Mouse (Mus musculus) WW6 (cell line): Measurements from ENCODE around the gene Vav3.

Experiments
- DNase-seq: peaks from one replicate; pipeline ENCODE4 v3.0.0-alpha.2; 2013; ENCODE audit warnings: low read depth, low spot score

The Vav3 gene

DNA sequence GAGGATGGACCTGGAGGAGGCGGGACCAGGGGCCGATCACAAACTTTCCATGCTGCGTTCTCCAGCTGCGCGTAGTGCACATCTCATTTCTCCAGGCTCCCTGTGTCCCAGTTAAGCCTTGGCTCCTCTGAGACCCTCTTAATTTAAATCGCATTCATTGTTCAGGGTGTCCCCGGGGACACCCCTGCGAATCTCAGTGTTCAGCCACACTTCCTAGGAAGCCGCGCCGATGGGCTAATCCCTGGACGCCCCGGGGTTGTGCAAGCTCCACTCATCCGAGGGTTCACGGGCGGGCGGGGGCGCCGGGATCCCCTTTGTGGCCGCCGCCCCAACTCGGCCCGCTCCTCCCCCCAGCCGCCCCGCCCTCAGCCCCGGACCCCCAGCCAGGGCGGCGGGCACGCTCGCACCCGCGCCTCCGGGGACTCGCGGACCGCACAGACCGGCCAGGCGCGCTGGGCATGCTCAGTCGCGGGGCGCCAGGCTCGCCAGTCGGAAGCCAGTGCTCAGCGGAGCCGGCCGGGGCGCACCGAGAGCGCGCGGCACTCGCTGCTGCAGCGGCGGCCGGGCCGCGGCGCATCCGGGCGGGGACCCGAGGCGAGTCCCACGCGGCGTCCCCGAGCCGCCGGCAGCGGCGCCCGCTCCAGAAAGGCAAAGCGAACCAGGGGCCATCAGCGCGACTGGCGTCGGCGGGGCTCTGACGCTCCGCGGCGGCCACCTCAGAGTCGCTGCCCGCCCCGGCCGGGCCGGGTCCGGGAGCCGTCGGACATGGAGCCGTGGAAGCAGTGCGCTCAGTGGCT, at the start of gene Vav3:
Gene Vav3 (plus strand): TSS at position 380 of the 797 bp plus-strand sequence.
- no peak for DNase-seq

GRCm38 (mm10) chr3:109298857-109299256, 41.6 kb upstream of the Vav3 start:
- DNase-seq, result no peak

DNA sequence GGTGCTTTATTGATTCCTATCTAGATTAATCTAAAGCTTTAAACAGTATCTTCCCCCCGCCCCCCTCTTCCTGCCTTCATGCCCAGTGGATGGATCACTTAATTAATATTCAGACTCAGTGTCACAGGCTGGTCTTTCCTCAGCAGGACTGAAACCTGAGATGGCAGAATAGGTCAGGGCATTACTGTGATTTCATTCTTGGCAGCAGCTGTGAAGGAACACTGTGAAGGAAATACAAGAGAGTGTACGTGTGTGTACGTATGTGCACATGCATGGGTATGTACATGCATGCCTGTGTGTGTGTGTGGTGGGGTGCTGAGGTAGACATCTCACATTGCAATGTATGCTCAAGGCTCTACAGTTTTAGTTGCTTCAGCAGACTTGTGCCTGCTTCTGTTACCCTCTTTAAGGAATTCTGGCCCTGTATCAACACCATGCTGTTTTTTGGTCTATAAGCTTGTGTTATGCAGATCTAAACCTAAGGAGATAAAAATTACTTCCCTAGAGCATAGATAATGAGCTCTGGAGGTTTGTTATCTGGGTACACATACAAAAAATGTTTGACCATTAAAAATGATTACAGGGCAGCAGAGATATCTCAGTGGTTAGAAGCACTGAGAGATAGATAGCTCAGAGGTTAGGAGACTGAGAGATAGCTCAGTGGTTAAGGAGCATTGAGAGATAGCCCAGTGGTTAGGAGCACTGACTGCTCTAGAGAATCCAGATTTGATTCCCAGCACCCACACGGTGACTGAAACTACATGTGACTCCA, 41.0 kb upstream of the Vav3 start:
- no peak for DNase-seq

- DNase-seq, result no peak
Observed at GRCm38 (mm10) chr3:109302059-109302458, 38.4 kb upstream of the Vav3 start.

DNA sequence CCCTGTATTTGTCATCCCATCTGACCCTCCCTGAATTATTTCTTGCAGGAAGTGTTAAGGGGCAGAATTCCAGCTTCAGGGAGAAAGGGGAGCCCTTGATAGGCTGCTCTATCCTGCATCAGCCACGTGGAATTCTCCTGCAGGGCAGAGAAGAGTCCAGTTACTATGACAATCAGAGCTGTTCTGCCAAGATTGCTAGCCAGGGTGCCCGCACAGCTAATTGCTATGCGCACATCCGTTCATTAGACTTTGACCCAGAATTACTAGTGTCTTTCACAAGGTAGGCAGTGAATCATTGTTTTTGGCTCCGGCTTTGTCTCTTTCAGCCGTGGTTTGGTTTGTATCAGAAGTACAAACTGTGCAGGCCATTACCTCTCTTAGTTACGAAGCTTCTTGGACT, 33.0 kb upstream of the Vav3 start:
- no peak for DNase-seq

DNA sequence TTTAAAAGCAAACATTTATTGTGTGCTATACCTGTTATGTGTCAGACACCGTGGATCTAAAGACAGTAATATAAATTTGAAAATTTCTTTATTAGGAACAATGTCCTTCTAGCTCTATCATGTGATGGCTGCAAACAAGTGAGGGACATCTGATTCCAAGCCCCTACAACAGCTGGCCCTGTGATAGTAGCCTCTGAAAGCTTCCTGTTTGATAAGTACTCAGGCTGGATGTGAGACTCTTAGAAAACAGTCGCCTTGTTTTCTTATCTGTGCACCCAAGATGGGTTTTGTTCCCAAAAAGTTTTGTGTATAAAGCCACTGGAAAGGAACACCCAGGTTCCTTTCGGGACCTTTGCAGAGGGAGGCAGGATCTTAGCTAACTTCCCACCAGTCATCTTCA, 32.0 kb upstream of the Vav3 start:
- DNase-seq, result no peak

DNA sequence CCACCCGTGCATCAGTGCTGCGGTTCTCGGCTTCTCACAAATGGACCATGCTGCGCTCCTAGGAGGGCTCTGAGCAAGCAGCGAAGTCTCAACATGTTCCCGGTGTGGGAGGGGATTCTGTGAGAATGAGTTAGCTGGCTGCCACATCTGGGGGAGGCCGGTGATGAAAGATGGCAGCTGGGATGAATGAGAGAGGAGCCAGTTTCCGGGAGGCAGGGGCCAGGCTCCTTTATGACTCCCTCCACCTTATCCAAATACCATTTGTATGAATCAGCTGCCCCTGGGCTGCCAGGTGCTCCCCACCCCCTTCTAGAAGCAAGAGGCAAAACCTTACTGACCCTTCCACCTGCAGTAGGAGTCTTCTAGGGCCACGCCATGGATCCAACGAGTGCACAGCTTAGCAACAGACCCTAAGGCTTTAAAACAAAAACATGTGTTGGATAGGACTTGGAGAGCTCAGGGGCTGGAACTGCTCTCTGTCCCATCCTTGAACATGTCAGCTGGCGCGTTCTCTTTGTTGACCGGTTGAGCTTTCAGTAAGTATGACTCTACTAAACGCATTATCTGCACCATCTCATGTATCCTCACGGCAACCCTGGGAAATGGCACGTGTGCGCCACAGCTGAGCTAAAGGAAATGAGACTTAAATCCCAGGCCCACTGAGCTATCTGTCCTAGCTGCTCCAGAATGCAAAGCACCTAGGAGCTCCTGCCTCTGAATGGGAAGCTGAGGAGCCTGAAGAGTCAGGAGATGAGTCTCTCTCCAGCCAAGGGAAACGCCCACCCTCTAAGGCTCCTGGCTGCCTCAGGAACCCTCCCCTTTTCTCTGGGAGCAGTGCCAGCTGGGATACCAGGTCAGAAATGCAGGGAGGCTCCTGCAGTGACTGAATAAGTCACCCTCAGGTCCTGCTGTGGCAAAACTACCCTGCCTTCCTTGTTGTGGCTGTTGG, 30.9 kb upstream of the Vav3 start:
- no peak for DNase-seq

- DNase-seq, result no peak
Observed at GRCm38 (mm10) chr3:109311172-109311824, 29.2 kb upstream of the Vav3 start.

DNA sequence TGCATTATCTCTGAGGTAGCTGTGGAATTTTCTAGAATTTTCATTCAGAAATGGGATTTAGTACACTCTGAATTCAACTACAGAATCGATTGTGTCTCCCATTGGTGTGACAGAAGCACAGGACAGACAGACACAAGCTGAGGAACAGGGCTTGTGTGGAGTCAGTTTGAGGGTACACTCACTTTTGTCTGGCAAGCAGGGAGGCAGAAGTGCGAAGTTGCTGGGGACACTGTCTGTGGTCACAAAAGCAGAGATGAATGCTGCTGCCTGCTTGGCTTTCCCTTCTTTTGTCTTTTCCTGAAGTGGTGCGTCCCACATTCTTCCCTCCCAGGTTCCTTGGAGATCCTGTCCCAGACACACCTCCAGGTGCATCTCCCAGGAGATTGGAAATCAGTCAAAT, 28.6 kb upstream of the Vav3 start:
- no peak for DNase-seq

GRCm38 (mm10) chr3:109313501-109313900, 27.0 kb upstream of the Vav3 start:
- DNase-seq, result no peak

DNA sequence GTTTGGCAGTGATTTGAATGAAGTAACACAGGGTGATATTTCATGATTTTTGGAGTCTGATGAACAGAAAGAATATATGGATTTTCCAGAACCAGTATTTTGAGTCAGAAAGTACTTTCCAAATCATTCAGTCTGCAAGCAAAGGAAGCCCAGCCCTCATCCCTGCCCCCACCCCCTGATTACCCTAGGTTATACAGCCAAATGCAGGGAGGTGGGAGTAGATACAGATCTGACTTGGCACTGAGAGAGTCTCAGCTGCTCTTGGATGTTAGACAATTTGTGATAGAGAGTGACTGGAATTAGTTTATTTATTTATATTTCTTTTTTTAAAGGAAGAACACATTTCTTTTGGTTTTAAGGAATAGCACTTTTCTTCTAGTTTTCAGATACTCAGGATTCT, 18.2 kb upstream of the Vav3 start:
- no peak for DNase-seq

GRCm38 (mm10) chr3:109323447-109324300, 16.8 kb upstream of the Vav3 start:
- no peak for DNase-seq

- no peak for DNase-seq
Observed at GRCm38 (mm10) chr3:109327128-109327527, 13.3 kb upstream of the Vav3 start.

- DNase-seq, result no peak
Observed at GRCm38 (mm10) chr3:109332755-109333154, 7.7 kb upstream of the Vav3 start.

DNA sequence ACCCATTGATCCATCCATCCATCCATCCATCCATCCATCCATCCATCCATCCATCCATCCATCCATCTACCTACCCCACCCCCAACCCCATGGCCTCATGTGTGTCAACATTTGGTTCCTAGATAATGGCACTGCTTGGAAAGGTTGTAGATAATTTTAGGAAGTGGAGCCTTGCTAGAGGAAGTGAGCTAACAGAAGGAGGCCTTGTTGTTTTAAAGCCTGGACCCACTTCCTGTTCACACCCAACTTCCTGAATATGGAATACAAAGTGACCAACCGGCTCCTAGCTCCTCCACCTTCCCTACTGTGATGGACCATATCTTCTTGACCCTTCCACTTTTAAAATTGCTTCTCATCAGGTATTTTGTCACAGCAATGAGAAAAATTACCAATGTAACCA, 5.0 kb upstream of the Vav3 start:
- no peak for DNase-seq

DNA sequence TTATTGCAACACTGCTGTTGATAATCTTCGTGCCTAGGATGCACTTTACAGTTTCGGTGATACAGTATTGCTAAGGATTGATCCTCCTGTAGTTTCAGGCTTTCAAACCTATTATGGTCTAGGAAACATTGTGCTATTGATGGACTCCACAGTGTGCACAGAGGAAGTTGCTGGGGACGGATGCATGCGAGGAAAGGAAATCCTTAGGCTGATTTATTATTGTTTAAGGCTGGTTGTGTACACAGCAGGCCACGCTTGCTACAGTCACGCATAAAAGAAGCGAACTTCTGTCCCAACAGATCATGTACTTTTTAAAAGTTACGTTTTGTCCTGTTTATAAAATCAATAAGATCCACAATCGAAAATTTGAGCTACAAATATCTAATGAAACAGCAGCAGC, 1.2 kb upstream of the Vav3 start:
- DNase-seq, result no peak

GRCm38 (mm10) chr3:109339941-109340273, 546 bp upstream of the Vav3 start:
- DNase-seq, result no peak

DNA sequence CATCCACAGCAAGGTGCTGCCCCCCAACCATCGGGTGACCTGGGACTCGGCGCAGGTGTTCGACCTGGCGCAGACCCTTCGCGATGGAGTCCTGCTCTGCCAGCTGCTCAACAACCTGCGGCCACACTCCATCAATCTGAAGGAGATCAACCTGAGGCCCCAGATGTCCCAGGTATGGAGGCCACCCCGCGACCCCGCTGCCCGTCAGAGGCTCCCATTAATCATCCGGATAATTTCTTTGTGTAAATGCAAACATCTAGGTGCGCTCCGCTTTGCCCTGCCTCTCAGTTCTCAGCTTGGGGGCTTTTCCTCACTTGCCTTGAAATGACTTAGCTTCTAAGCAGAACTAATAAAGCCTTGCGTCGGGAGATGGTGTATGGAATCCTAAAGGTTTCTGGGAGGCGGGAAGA, 623 bp downstream of the Vav3 start:
- no peak for DNase-seq

DNA sequence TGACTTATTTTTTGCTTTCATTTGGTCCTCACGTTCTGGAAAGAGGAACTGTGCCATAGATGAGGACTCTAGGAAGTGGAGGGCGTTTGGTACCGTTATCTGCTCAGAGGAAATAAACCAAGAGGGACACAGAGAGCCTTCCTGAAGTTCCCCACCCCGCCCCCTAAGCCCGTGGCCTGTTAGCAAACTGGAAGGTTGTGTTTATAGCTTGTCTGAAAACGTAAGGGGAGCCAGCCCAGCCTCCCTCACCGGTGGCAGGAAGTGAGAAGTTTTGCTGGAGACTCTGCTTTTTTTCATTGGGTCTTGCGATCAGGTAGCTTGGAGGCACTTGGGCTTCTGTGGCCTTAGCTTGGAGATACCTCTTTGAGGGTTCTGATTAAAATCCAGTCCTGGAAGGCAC, 1.2 kb downstream of the Vav3 start:
- DNase-seq, result no peak

DNA sequence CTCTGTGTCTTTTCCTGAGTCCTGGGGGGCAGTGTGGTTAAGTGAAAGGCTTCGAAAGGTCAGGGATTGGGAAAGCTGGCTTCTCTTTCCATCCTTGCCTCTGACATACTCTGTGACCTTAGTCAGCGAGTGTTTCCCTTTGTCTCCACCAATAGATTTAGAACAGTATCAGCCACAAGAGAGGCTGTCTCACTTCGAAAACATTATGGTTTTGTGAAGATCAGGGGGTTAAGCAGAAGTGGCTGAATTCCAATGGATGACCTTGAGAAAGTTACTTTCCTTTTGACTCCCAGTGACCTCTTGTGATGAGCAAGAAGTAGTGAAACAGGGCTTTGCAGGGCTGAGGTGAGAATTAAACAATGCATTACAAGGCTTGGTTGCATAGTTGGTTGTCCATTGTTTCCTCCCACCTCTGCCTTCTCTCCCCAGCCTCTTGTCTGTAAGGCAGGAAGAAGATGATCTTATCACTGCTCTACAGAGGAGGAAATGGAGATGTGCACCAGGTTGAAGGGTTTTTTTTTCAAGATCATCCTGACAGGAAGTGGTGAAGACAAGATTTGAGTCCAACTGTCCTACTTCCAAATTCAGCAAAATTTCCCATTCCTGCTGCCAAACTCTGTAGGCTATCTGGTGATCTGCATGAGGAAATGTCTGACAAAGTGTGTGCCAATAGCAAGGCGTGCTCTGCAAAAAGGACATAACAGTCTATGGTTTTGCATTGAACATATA, 11.7 kb downstream of the Vav3 start:
- no peak for DNase-seq
